Comparison of ENCODE assay signal across 8 mouse cellular contexts in genomic region chr19:26718221-26718620, GRCm38 (mm10).
DNase-seq lines count a peak whose midpoint lies in the region; ATAC-seq and TF ChIP-seq lines count a peak whose summit lies in the region.

No protein-coding gene starts in this region.

- no peak overlapping the region for H3K9ac ChIP-seq in hindbrain, embryonic 14.5 days
- H3K9ac ChIP-seq in hindbrain, embryonic 13.5 days: no peak overlapping the region
- H3K9ac ChIP-seq in forebrain, embryonic 16.5 days (replicated peaks; ENCODE audit: low read depth, low read length): no peak overlapping the region
- H3K9ac ChIP-seq in kidney, embryonic 16.5 days (replicated peaks; ENCODE audit: low read length): no peak overlapping the region

- WGBS in hindbrain, embryonic 14.5 days: 30% methylated on average over 6 of the region's 6 CpGs
- 33% methylated on average over 6 of the region's 6 CpGs for WGBS in hindbrain, embryonic 13.5 days
- WGBS in bone marrow, adult 2 months: 34% methylated on average over 6 of the region's 6 CpGs
- 19% methylated on average over 6 of the region's 6 CpGs for WGBS in forebrain, embryonic 16.5 days
- 17% methylated on average over 6 of the region's 6 CpGs for WGBS in kidney, embryonic 16.5 days

- no peak overlapping the region for H3K27ac ChIP-seq in hindbrain, embryonic 14.5 days
- no peak overlapping the region for H3K27ac ChIP-seq in hindbrain, embryonic 13.5 days
- no peak overlapping the region for H3K27ac ChIP-seq in bone marrow, adult 2 months (ENCODE audit: control insufficient read depth, insufficient read depth, low read depth, low read length, poor library complexity)
- H3K27ac ChIP-seq in forebrain, embryonic 16.5 days (ENCODE audit: low read length): no peak overlapping the region
- H3K27ac ChIP-seq in kidney, embryonic 16.5 days (ENCODE audit: low read length): no peak overlapping the region

- H3K4me1 ChIP-seq in hindbrain, embryonic 14.5 days (replicated peaks; ENCODE audit: control insufficient read depth, insufficient read depth, low read length): no peaks in the 10 kb centered on the region
- H3K4me1 ChIP-seq in hindbrain, embryonic 13.5 days (replicated peaks): 0 out of 2 replicates have a peak, but pooled peaks cover 4% of the 10 kb centered on the region
- no peaks in the 10 kb centered on the region for H3K4me1 ChIP-seq in bone marrow, adult 2 months (ENCODE audit: control insufficient read depth, insufficient read depth, low read length)
- H3K4me1 ChIP-seq in forebrain, embryonic 16.5 days (replicated peaks; ENCODE audit: control insufficient read depth, insufficient read depth, low read length): peaks cover 16% of the 10 kb centered on the region
- H3K4me1 ChIP-seq in kidney, embryonic 16.5 days (ENCODE audit: insufficient read depth, low read length): no peaks in the 10 kb centered on the region

- no peak overlapping the region for H3K4me3 ChIP-seq in hindbrain, embryonic 14.5 days (replicated peaks; ENCODE audit: low read length)
- no peak overlapping the region for H3K4me3 ChIP-seq in hindbrain, embryonic 13.5 days
- no peak overlapping the region for H3K4me3 ChIP-seq in bone marrow, adult 2 months (replicated peaks; ENCODE audit: control insufficient read depth, low read depth, low read length)
- no peak overlapping the region for H3K4me3 ChIP-seq in forebrain, embryonic 16.5 days (replicated peaks; ENCODE audit: low read length)
- no peak overlapping the region for H3K4me3 ChIP-seq in kidney, embryonic 16.5 days (ENCODE audit: low read length)

- H3K9me3 ChIP-seq in hindbrain, embryonic 14.5 days (ENCODE audit: control insufficient read depth, low read length): no peaks in the 10 kb centered on the region
- no peaks in the 10 kb centered on the region for H3K9me3 ChIP-seq in hindbrain, embryonic 13.5 days
- H3K9me3 ChIP-seq in forebrain, embryonic 16.5 days (ENCODE audit: control insufficient read depth, low read length): no peaks in the 10 kb centered on the region
- H3K9me3 ChIP-seq in kidney, embryonic 16.5 days (ENCODE audit: low read length): no peaks in the 10 kb centered on the region

- no peak overlapping the region for H3K4me2 ChIP-seq in hindbrain, embryonic 14.5 days (replicated peaks)
- no peak overlapping the region for H3K4me2 ChIP-seq in hindbrain, embryonic 13.5 days
- H3K4me2 ChIP-seq in forebrain, embryonic 16.5 days (ENCODE audit: low read length): no peak overlapping the region
- no peak overlapping the region for H3K4me2 ChIP-seq in kidney, embryonic 16.5 days (replicated peaks; ENCODE audit: low read depth, low read length)

- H3K27me3 ChIP-seq in hindbrain, embryonic 14.5 days (ENCODE audit: control insufficient read depth, insufficient read depth, low read length): no peaks in the 10 kb centered on the region
- H3K27me3 ChIP-seq in hindbrain, embryonic 13.5 days: no peaks in the 10 kb centered on the region
- no peaks in the 10 kb centered on the region for H3K27me3 ChIP-seq in forebrain, embryonic 16.5 days (replicated peaks; ENCODE audit: control insufficient read depth, insufficient read depth, low read length)
- no peaks in the 10 kb centered on the region for H3K27me3 ChIP-seq in kidney, embryonic 16.5 days (ENCODE audit: insufficient read depth, low read length)

- TF ChIP-seq POLR2A in bone marrow, adult 2 months (IDR thresholded peaks at IDR 0.05; ENCODE audit: borderline replicate concordance, control insufficient read depth, low read depth, low read length): no peak

- H3K36me3 ChIP-seq in hindbrain, embryonic 14.5 days (replicated peaks; ENCODE audit: control insufficient read depth, insufficient read depth): peaks cover 9% of the 10 kb centered on the region; the same call in 1 of the 2 replicates
- H3K36me3 ChIP-seq in hindbrain, embryonic 13.5 days: no peaks in the 10 kb centered on the region
- H3K36me3 ChIP-seq in forebrain, embryonic 16.5 days (ENCODE audit: control insufficient read depth, insufficient read depth): no peaks in the 10 kb centered on the region
- no peaks in the 10 kb centered on the region for H3K36me3 ChIP-seq in kidney, embryonic 16.5 days (ENCODE audit: insufficient read depth, low read length)

- 0 out of 2 replicates have a peak, but pooled peaks have one; percentile 2 for TF ChIP-seq CTCF in bone marrow, adult 2 months (IDR thresholded peaks at IDR 0.05; ENCODE audit: control insufficient read depth, insufficient read depth, low read length)

- ATAC-seq in hindbrain, embryonic 14.5 days (ENCODE audit: low FRiP score): 0 out of 2 replicates have a peak, but pooled peaks have one; percentile 21
- ATAC-seq in hindbrain, embryonic 13.5 days (ENCODE audit: low FRiP score): no peak
- ATAC-seq in forebrain, embryonic 16.5 days: peak; percentile 43
- peak; percentile 63; the same call in 1 of the 2 replicates for ATAC-seq in kidney, embryonic 16.5 days (ENCODE audit: low FRiP score, low TSS enrichment)

- peak; percentile 79 for DNase-seq in hindbrain, embryonic 14.5 days (ENCODE audit: low spot score)
- peak; percentile 39 for DNase-seq in CD4-positive helper T cell, adult 2 months (ENCODE audit: low read depth, low spot score)
- DNase-seq in lung, postnatal 4 days: peak; percentile 49 to 82
- DNase-seq in frontal cortex, postnatal 10 days (ENCODE audit: low spot score in 2 of 2): no peak

Comparison
In these comparisons a context has a peak if more than half of its experiments do, and no peak if none do; other contexts are left out.
1. DNase-seq: peak in hindbrain, embryonic 14.5 days (single experiment), CD4-positive helper T cell, adult 2 months (single experiment) and lung, postnatal 4 days (2 of 2); none in frontal cortex, postnatal 10 days (0 of 2).